Mouse (Mus musculus) hindbrain, embryonic 16.5 days (tissue): ENCODE measurements at regions not wholly inside any gene's neighbourhood (a gene's known extent, or its start where the extent isn't known, plus 50 kb on each side); places are given as distances from the start of the nearest gene placed in this dataset.

Experiments
- ATAC-seq: fragments of 200-750 bp; cut with Nextera tagmentation; 2 replicates; pipeline ENCODE4 v1.8.0; 2017; ENCODE audit warnings: moderate TSS enrichment, moderate library complexity
- H3K27ac ChIP-seq: fragments of 300-500 bp; sonication (generic); 2 replicates; pipeline ENCODE4 v1.5.1; 2014; ENCODE audit warnings: low read depth, mild to moderate bottlenecking, control low read depth, low read length, moderate library complexity
- H3K27me3 ChIP-seq: fragments of 300-500 bp; sonication (generic); replicated peaks from 2 replicates; pipeline ENCODE4 v1.6.1; 2014; ENCODE audit warnings: low read length; ENCODE audit not compliant: control insufficient read depth, insufficient read depth
- H3K36me3 ChIP-seq: fragments of 300-500 bp; sonication (generic); 2 replicates; pipeline ENCODE4 v1.6.1; 2014; ENCODE audit warnings: mild to moderate bottlenecking, low read length, moderate library complexity, mixed read lengths; ENCODE audit not compliant: control insufficient read depth, insufficient read depth
- H3K4me1 ChIP-seq: fragments of 300-500 bp; sonication (generic); 2 replicates; pipeline ENCODE4 v1.6.1; 2014; ENCODE audit warnings: low read depth, low read length; ENCODE audit not compliant: control insufficient read depth, insufficient read depth
- H3K4me2 ChIP-seq: fragments of 300-500 bp; sonication (generic); 2 replicates; pipeline ENCODE4 v1.6.1; 2014; ENCODE audit warnings: mild to moderate bottlenecking, low read length, control low read depth, moderate library complexity
- H3K4me3 ChIP-seq: fragments of 300-500 bp; sonication (generic); 2 replicates; pipeline ENCODE4 v1.5.1; 2014; ENCODE audit warnings: mild to moderate bottlenecking, low read length, control low read depth, moderate library complexity
- H3K9ac ChIP-seq: fragments of 300-500 bp; sonication (generic); 2 replicates; pipeline ENCODE4 v1.6.1; 2014; ENCODE audit warnings: low read depth, mild to moderate bottlenecking, control low read depth, low read length, moderate library complexity
- H3K9me3 ChIP-seq: fragments of 300-500 bp; sonication (generic); 2 replicates; pipeline ENCODE4 v1.6.1; 2014; ENCODE audit warnings: mild to moderate bottlenecking, low read length, moderate library complexity; ENCODE audit not compliant: control insufficient read depth
- WGBS: fragments of 180-500 bp; shearing (Covaris S2); extraction: QIAGEN DNeasy Blood & Tissue Kit; methylation state at CpG from one replicate; pipeline ENCODE4 v1.1.7; 2014; 5-methylcytosine and 5-hydroxymethylcytosine counted together

DNA sequence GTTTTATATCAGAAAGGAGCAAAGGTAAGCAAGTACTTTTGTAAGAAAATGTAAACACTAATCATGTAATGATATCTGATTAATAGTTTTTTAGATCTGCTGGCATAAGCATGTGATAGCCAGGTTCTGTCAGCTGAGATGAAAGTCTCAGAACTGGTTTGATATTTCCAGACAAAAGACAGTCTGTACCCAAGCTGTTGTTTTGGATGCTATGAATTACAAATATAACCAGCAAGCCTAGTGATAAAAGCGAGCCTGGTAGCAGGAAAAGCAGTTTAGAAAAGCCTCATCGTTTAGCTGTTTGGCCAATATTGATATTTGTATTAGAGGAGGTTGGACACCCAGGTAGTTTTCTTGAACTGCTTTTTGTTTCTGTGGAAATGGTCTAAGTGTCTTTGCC, 290.6 kb downstream of the Gpam start:
- Histone ChIP-seq H3K36me3 (no peaks in the 10 kb centered on the region), H3K4me1 (no peaks in the 10 kb centered on the region), H3K4me3 (no peak overlapping the region), H3K9me3 (no peaks in the 10 kb centered on the region), H3K27me3 (no peaks in the 10 kb centered on the region), H3K4me2 (no peak overlapping the region), H3K9ac (no peak overlapping the region), H3K27ac (no peak overlapping the region)
- WGBS = 95% methylated on average over 2 of the region's 2 CpGs
- no peak for ATAC-seq

- H3K4me2 ChIP-seq = no peak overlapping the region
Observed at GRCm38 (mm10) chr19:54822161-54822560, 304.9 kb downstream of the Gpam start.

GRCm38 (mm10) chr19:54820587-54820986, 306.5 kb downstream of the Gpam start:
- Histone ChIP-seq H3K4me2 (no peak overlapping the region), H3K36me3 (no peaks in the 10 kb centered on the region), H3K27ac (no peak overlapping the region), H3K9ac (no peak overlapping the region), H3K9me3 (no peaks in the 10 kb centered on the region), H3K4me3 (no peak overlapping the region), H3K27me3 (no peaks in the 10 kb centered on the region), H3K4me1 (no peaks in the 10 kb centered on the region)
- 82% methylated on average over 4 of the region's 4 CpGs for WGBS
- ATAC-seq = no peak

More at GRCm38 (mm10) chr19:54822161-54822560, 304.9 kb downstream of the Gpam start:
- no peaks in the 10 kb centered on the region for H3K4me1 ChIP-seq
- H3K27me3 ChIP-seq = no peaks in the 10 kb centered on the region
- ATAC-seq = no peak
- no peaks in the 10 kb centered on the region for H3K36me3 ChIP-seq
- no peaks in the 10 kb centered on the region for H3K9me3 ChIP-seq
- no peak overlapping the region for H3K27ac ChIP-seq
- no peak overlapping the region for H3K9ac ChIP-seq
- no peak overlapping the region for H3K4me3 ChIP-seq
- 76% methylated on average over 5 of the region's 5 CpGs for WGBS

GRCm38 (mm10) chr19:54801123-54801742, 325.8 kb downstream of the Gpam start:
- H3K4me2 ChIP-seq = no peak overlapping the region
- H3K9ac ChIP-seq = no peak overlapping the region
- no peaks in the 10 kb centered on the region for H3K36me3 ChIP-seq
- no peak overlapping the region for H3K27ac ChIP-seq
- no peaks in the 10 kb centered on the region for H3K4me1 ChIP-seq
- no peaks in the 10 kb centered on the region for H3K9me3 ChIP-seq
- WGBS = 64% methylated on average over 8 of the region's 8 CpGs
- H3K4me3 ChIP-seq = no peak overlapping the region
- no peaks in the 10 kb centered on the region for H3K27me3 ChIP-seq
- ATAC-seq = no peak

DNA sequence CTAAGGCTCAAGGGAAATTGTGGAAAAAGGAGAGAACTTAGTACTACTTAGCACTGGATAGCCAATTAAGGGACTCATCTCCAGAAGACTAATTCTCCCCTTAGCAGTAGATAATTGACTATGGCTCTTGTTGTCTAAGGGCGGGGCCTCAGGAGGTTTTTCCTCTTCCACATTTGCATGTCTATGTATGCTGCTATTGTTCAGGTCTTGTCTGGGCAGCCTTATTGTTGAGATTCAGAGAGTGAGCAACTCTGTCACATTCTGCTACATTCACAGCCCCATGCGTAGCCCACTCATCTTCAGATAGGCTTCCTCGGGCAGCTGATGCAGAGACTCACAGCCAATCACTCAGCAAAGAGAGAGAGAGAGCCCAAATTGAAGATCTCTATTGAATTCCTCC, 339.9 kb downstream of the Gpam start:
- H3K9ac ChIP-seq = no peak overlapping the region
- ATAC-seq = no peak
- H3K36me3 ChIP-seq = no peaks in the 10 kb centered on the region
- no peaks in the 10 kb centered on the region for H3K9me3 ChIP-seq
- no peak overlapping the region for H3K27ac ChIP-seq
- no peaks in the 10 kb centered on the region for H3K27me3 ChIP-seq
- H3K4me2 ChIP-seq = no peak overlapping the region
- no peak overlapping the region for H3K4me3 ChIP-seq
- 42% methylated on average over 3 of the region's 3 CpGs for WGBS
- H3K4me1 ChIP-seq = no peaks in the 10 kb centered on the region

- no peak overlapping the region for H3K4me3 ChIP-seq
- no peaks in the 10 kb centered on the region for H3K27me3 ChIP-seq
- no peaks in the 10 kb centered on the region for H3K9me3 ChIP-seq
- H3K4me1 ChIP-seq = no peaks in the 10 kb centered on the region
- 68% methylated on average over 1 of the region's 1 CpGs for WGBS
- H3K9ac ChIP-seq = no peak overlapping the region
- H3K4me2 ChIP-seq = no peak overlapping the region
- ATAC-seq = no peak
- H3K36me3 ChIP-seq = no peaks in the 10 kb centered on the region
- no peak overlapping the region for H3K27ac ChIP-seq
Observed at GRCm38 (mm10) chr19:54783729-54784128, 343.3 kb downstream of the Gpam start.

DNA sequence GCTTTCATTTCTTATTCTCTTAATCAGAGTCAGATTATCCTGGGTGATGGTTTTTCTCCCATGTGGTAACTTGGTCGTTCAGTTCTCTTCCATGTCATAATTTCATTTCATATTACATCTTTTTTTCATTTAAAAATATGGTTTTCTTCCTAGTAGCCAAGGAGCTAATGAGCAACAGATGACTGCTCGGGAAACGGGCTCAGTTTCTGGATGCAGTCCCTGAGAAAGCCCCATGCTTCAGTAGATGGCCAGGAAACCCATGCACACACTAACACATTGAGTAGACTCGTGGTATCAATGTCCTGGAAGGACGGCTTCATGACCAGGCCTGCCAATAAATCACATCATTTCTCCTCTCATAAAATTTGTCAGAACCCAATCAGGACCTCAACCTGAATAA, 369.3 kb downstream of the Gpam start:
- Histone ChIP-seq H3K4me2 (no peak overlapping the region), H3K27ac (no peak overlapping the region), H3K4me3 (no peak overlapping the region), H3K9ac (no peak overlapping the region), H3K27me3 (no peaks in the 10 kb centered on the region), H3K4me1 (no peaks in the 10 kb centered on the region; the same call in 1 of the 2 replicates), H3K36me3 (no peaks in the 10 kb centered on the region), H3K9me3 (no peaks in the 10 kb centered on the region)
- WGBS = 87% methylated on average over 5 of the region's 5 CpGs
- ATAC-seq = no peak

DNA sequence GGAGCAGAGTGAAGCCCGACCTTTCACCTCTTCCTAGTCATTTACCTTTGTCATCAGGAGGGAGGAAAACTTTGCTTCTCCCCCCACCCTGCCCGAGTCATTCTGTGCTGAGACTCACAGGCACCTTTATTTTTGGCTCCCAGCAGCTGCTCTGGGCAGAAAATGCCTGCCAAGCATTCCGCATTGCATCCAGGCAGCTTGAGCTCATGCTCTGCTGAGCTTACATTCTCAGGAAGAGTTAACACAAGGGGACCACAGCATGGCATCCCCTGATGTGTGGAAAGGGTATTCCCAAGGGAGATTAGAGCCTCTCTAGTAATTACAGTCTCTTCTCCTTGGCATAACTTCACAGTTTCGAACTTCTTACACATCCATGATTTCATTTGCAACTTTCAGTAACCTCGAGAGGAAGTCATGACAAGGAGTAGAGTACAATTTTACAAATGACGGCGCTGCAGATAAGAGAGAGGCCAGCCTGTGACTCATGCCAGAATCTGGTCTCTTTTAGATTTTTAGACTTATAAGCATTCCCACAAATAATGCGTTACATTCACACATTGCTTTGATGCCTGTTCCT, 370.3 kb downstream of the Gpam start:
- 62% methylated on average over 8 of the region's 8 CpGs for WGBS
- ATAC-seq = no peak
- H3K27me3 ChIP-seq = no peaks in the 10 kb centered on the region
- H3K4me1 ChIP-seq = no peaks in the 10 kb centered on the region; the same call in 1 of the 2 replicates
- no peak overlapping the region for H3K4me2 ChIP-seq
- H3K4me3 ChIP-seq = no peak overlapping the region
- H3K27ac ChIP-seq = no peak overlapping the region
- no peaks in the 10 kb centered on the region for H3K9me3 ChIP-seq
- H3K9ac ChIP-seq = no peak overlapping the region
- H3K36me3 ChIP-seq = no peaks in the 10 kb centered on the region

DNA sequence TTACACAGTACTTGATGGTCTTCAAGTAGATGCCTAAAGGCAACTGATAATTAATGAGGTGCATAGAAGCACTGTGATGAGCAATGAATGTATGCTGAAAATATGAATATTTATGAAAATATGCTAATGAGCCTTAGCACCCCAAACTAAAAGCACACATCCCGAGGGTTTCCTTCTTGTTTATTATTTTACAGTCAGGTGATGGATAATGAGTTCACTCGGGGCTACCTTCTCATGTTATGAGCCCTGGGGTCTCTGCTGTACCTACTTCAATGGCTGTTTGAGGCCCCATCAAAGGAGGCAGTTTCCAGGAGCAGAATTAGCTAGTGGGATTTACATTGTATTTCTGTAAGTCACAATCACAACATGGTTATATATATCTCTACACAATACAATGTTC, 371.6 kb downstream of the Gpam start:
- H3K27ac ChIP-seq = no peak overlapping the region
- ATAC-seq = no peak
- H3K4me3 ChIP-seq = no peak overlapping the region
- H3K27me3 ChIP-seq = no peaks in the 10 kb centered on the region
- no peak overlapping the region for H3K4me2 ChIP-seq
- no peak overlapping the region for H3K9ac ChIP-seq
- H3K36me3 ChIP-seq = no peaks in the 10 kb centered on the region
- H3K9me3 ChIP-seq = no peaks in the 10 kb centered on the region
- WGBS = 33% methylated on average over 2 of the region's 2 CpGs
- H3K4me1 ChIP-seq = no peaks in the 10 kb centered on the region; the same call in 1 of the 2 replicates
